Mouse (Mus musculus): ENCODE measurements at regions not wholly inside any gene's neighbourhood (a gene's known extent, or its start where the extent isn't known, plus 50 kb on each side); places are given as distances from the start of the nearest gene placed in this dataset.

DNA sequence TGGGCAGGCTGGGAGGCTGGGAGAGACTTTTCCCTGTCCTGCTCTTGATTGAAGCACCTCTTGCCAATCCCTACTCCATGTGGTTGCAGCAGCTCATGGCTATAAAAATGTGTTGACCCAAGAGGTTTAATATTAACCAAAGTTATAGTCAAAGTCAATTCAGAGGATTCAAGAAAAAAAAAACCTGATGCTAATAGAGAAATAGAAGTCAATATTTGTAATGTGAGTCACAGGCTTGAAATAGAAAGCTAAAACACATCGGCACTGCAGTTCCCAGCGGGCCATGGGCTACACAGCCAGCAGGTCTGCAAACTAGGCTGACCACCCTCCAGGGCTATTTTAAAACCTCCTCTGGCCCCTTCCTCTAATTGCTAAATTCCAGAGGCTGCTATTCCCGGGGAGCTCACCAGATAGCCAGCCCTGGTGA, 53.2 kb upstream of the Bmp2 start:
- peak; percentile 26 to 36 for DNase-seq (ENCODE audit: low spot score in 2 of 2)

DNA sequence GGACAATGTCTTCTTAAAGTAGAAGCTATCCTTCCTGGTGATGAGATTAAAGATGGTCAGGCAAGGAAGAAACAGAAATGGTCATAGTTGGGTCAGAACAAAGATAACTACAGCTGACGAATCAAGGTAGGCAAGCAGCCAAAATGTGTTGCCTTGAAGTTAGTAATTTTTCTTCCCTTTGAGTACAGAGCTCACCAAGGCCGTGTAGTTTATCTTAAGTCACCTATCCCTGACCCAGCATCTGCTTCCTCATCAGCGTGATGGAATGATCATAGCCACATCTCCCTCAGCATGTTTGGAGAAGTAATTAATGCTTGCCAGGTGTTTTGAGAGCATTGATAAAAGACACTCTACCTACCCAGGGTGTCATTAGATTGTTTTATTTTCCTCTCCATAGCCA, 52.1 kb upstream of the Bmp2 start:
- no peak for DNase-seq (ENCODE audit: low spot score in 2 of 2)

Data from urinary bladder, postnatal 36 days (tissue).